Comparison of ENCODE assay signal across 5 mouse cellular contexts in genomic region chr12:32455231-32455630, GRCm38 (mm10).
DNase-seq lines count a peak whose midpoint lies in the region; ATAC-seq and TF ChIP-seq lines count a peak whose summit lies in the region.
"Not testable (repeated sequence)": the region's sequence is repeated elsewhere in the genome, so short reads cannot be mapped to it uniquely, and the experiment has no call there.

No protein-coding gene starts in this region.

- not testable (repeated sequence) for H3K4me3 ChIP-seq in limb, embryonic 14.5 days (replicated peaks; ENCODE audit: low read length); midbrain, embryonic 14.5 days (replicated peaks; ENCODE audit: low read depth, low read length)

- peak; percentile 4 for DNase-seq in R1 (ENCODE audit: low read depth, low spot score)
- peak; percentile 62 for DNase-seq in embryo, embryonic 11 days
- DNase-seq in limb, embryonic 14.5 days (ENCODE audit: low spot score) = peak; percentile 52
- peak; percentile 30 for DNase-seq in midbrain, embryonic 14.5 days
- peak; percentile 48 for DNase-seq in thymus, postnatal 0 days (ENCODE audit: low spot score)

- 82% methylated on average over 3 of the region's 3 CpGs for WGBS in limb, embryonic 14.5 days
- 86% methylated on average over 3 of the region's 3 CpGs for WGBS in midbrain, embryonic 14.5 days

- not testable (repeated sequence) for H3K36me3 ChIP-seq in limb, embryonic 14.5 days (ENCODE audit: control insufficient read depth, insufficient read depth, low read length); midbrain, embryonic 14.5 days (ENCODE audit: control insufficient read depth, insufficient read depth, low read length)

- H3K4me1 ChIP-seq in limb, embryonic 14.5 days (ENCODE audit: control insufficient read depth, insufficient read depth, low read length); midbrain, embryonic 14.5 days (ENCODE audit: control insufficient read depth, insufficient read depth, low read length): not testable (repeated sequence)

- H3K9me3 ChIP-seq in limb, embryonic 14.5 days (ENCODE audit: control insufficient read depth, low read length); midbrain, embryonic 14.5 days (ENCODE audit: control insufficient read depth, low read length): not testable (repeated sequence)

- H3K9ac ChIP-seq in limb, embryonic 14.5 days (ENCODE audit: low read depth, low read length, severe bottlenecking); midbrain, embryonic 14.5 days (replicated peaks; ENCODE audit: low read length): not testable (repeated sequence)

- not testable (repeated sequence) for H3K27ac ChIP-seq in limb, embryonic 14.5 days (replicated peaks; ENCODE audit: low read depth, low read length); midbrain, embryonic 14.5 days (replicated peaks; ENCODE audit: low read depth, low read length)

- H3K27me3 ChIP-seq in limb, embryonic 14.5 days (ENCODE audit: control insufficient read depth, insufficient read depth, low read length); midbrain, embryonic 14.5 days (ENCODE audit: control insufficient read depth, insufficient read depth, low read length): not testable (repeated sequence)

- ATAC-seq in limb, embryonic 14.5 days (ENCODE audit: low FRiP score, low read depth); midbrain, embryonic 14.5 days (ENCODE audit: low FRiP score, low TSS enrichment): not testable (repeated sequence)

- not testable (repeated sequence) for TF ChIP-seq POLR2A in limb, embryonic 14.5 days (IDR thresholded peaks at IDR 0.05; ENCODE audit: borderline replicate concordance, extremely low read depth, insufficient read depth, insufficient read length)

- H3K4me2 ChIP-seq in limb, embryonic 14.5 days (replicated peaks; ENCODE audit: low read depth, low read length, severe bottlenecking); midbrain, embryonic 14.5 days (ENCODE audit: low read length): not testable (repeated sequence)

Comparison
In these comparisons a context has a peak if more than half of its experiments do, and no peak if none do; other contexts are left out.
1. DNase-seq: peak in every context shown above with its lines; median percentile 62 in embryo, embryonic 11 days; 52 in limb, embryonic 14.5 days; 48 in thymus, postnatal 0 days; 30 in midbrain, embryonic 14.5 days; 4 in R1.